Mouse (Mus musculus): Measurements from ENCODE around the gene Ccdc28b.

The Ccdc28b gene

GRCm38 (mm10) chr4:129584884-129585608 lies 38.7 kb downstream of the Ccdc28b start:
- peak; percentile 68 for DNase-seq (ENCODE audit: low read depth, low spot score)

DNA sequence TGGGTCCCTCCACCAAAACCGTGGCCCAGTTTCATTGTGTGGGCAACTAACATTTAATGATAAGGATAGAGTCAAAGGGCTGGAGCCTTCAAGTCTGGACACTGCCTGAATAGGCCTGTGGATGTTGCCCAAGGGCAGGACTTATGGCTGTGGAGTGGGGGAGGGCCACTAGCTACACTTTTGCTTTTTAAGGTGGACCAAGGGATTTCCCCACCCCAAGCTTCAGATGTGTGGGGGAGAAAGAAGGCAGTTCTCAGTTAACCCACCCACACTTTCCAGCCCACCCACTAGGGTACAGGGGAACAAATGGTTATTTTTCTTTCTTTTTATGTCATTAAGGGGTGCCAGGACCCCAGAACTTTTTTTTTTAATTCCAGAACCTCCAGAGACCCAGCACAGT lies 39.4 kb downstream of the Ccdc28b start:
- no peak for DNase-seq (ENCODE audit: low read depth, low spot score)

DNA sequence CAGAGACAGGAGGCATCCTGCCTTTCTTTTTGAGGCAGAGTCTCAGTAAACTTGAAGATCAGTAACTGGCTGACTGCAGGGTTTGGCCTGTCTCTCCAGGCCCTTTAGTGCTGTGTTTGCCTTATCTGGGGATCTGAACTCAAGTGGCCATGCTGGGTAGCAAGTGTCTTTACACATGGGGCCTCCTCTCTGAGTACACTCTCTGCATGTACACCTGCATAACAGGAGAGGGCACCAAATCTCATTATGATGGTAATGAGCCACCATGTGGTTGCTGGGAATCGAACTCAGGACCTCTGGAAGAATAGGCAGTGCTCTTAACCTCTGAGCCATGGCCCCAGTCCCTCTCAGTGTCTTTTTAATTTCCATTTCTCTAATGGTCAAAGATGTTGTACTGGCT lies 41.5 kb downstream of the Ccdc28b start:
- no peak for DNase-seq (ENCODE audit: low read depth, low spot score)

- no peak for DNase-seq (ENCODE audit: low read depth, low spot score)
Measured at GRCm38 (mm10) chr4:129580347-129580746, 43.4 kb downstream of the Ccdc28b start.

- DNase-seq (ENCODE audit: low read depth, low spot score) = no peak
Measured at GRCm38 (mm10) chr4:129578466-129578865, 45.3 kb downstream of the Ccdc28b start, which contains the start of gene Fam167b. Fam167b (minus strand) TSS chr4:129578549.

GRCm38 (mm10) chr4:129577688-129578087 lies 46.1 kb downstream of the Ccdc28b start:
- no peak for DNase-seq (ENCODE audit: low read depth, low spot score)

- DNase-seq (ENCODE audit: low read depth, low spot score) = peak; percentile 43
Measured at GRCm38 (mm10) chr4:129576863-129577491, 46.8 kb downstream of the Ccdc28b start.

GRCm38 (mm10) chr4:129575171-129575844 lies 48.4 kb downstream of the Ccdc28b start:
- DNase-seq (ENCODE audit: low read depth, low spot score) = no peak

- DNase-seq (ENCODE audit: low read depth, low spot score) = no peak
Measured at GRCm38 (mm10) chr4:129573430-129573829, 50.3 kb downstream of the Ccdc28b start, which contains the start of gene Lck. Lck (minus strand) TSS chr4:129573641.

DNA sequence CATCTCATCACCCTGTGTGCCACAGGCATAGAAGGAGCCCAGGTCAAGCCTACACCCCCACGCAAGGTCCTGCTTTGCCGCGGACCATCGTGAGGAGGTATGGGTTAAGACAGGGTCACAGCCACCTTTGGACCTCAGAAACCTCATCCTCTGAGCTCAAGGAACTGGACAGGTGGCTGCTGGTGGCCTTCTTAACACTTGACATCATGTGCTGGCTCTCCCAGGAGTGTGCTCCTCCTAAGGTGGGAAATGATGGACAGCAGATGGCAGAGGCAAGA lies 50.7 kb downstream of the Ccdc28b start:
- DNase-seq (ENCODE audit: low read depth, low spot score) = no peak

- no peak for DNase-seq (ENCODE audit: low read depth, low spot score)
Measured at GRCm38 (mm10) chr4:129572236-129573092, 51.3 kb downstream of the Ccdc28b start.

DNA sequence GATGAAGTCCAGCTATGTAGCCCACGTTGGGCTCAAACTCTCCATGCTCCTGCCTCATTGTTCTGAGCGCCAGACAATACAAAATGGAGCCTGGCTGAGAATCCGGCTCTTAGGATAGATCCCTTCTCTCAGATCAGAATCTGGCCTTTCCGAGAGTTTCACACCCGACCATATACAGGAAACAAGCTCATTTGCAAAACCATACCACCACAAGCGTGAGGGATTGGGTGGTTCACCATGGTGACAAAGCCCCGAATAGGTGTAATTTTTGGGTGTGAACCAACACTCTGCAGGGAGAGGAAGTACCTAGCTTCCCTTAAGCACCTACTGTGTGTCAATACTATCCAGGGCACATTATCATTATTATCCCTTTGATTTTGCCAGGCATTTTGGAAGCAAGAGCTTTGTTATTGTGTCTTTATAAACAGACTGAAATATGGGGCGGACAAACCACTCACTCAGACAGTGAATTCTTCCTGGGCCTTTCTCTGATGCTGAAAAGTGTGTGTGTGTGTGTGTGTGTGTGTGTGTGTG lies 52.1 kb downstream of the Ccdc28b start:
- no peak for DNase-seq (ENCODE audit: low read depth, low spot score)

- no peak for DNase-seq (ENCODE audit: low read depth, low spot score)
Measured at GRCm38 (mm10) chr4:129570028-129570427, 53.7 kb downstream of the Ccdc28b start.
